Mouse (Mus musculus) heart, postnatal 0 days (tissue): Measurements from ENCODE around the gene Cst6.

Source experiments
- CTCF ChIP-seq: IDR thresholded peaks from 2 replicates; pipeline ENCODE4 v1.5.1; 2016; ENCODE audit warnings: antibody characterized with exemption, control low read depth, low read depth
- EP300 ChIP-seq: IDR thresholded peaks from 2 replicates; pipeline ENCODE4 v1.6.1; 2016; ENCODE audit warnings: antibody characterized with exemption, low read depth

DNA sequence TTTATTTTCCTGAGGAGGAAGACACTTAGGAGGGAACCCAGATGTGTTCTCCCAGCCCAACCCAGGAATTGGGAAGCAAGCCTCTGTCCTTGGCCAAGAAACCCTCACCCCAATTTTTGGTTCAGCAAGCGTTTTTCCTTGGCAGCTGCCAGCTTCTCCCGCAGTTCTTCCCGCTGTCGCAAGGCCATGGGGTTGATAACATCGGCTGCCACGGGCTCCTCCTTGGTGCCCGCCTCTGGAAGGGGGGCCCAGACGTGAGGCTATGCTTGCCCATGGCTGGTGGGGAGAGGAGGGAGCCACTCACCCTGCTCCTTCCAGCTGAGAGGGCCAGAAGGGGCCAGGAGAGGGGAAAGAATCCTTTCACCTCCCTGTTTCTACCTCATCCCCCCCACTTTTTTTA, 35.3 kb upstream of the Cst6 start:
- TF ChIP-seq CTCF (no peak), EP300 (no peak)
